25 mouse cellular contexts compared by ENCODE assay signal in genomic region chr12:117656935-117657334, GRCm38 (mm10).
DNase-seq lines count a peak whose midpoint lies in the region; ATAC-seq and TF ChIP-seq lines count a peak whose summit lies in the region.
"Had no signal": no experiment of that assay in that cellular context is flagged by ENCODE, and none has a peak within 500 bp of the region (broad histone marks: within the 10 kb centered on the region; RNA-seq: fewer than 3 reads in every experiment).

No protein-coding gene starts in this region.

- H3K4me1 ChIP-seq in heart, embryonic 12.5 days (replicated peaks) = peaks cover 32% of the 10 kb centered on the region
- peaks cover 6% of the 10 kb centered on the region; the same call in 1 of the 2 replicates for H3K4me1 ChIP-seq in brown adipose tissue, adult 24 weeks (ENCODE audit: control insufficient read depth, insufficient read depth, insufficient read length, low read length)
- H3K4me1 ChIP-seq: embryonic facial prominence, embryonic 12.5 days had no signal

- H3K36me3 ChIP-seq in heart, embryonic 12.5 days = no peaks in the 10 kb centered on the region
- H3K36me3 ChIP-seq: embryonic facial prominence, embryonic 12.5 days had no signal

- ATAC-seq in heart, embryonic 12.5 days (ENCODE audit: insufficient number of reproducible peaks, low FRiP score) = peak; percentile 69
- ATAC-seq in cerebellum, adult (ENCODE audit: insufficient number of reproducible peaks, low FRiP score, low TSS enrichment) = no peak
- ATAC-seq: activated CD4-positive, CD25-positive, alpha-beta regulatory T cell, adult 4 months; forebrain, embryonic 14.5 days; intestine, embryonic 16.5 days; midbrain, embryonic 16.5 days had no signal

- peak overlapping the region; percentile 82; the same call in 1 of the 2 replicates for H3K27ac ChIP-seq in gastrocnemius, adult 2 months
- peak overlapping the region; percentile 62; the same call in 1 of the 2 replicates for H3K27ac ChIP-seq in heart, embryonic 12.5 days (ENCODE audit: poor library complexity, severe bottlenecking)
- H3K27ac ChIP-seq in layer of hippocampus, adult 2 months = no peak overlapping the region
- peak overlapping the region; percentile 73; the same call in 1 of the 2 replicates for H3K27ac ChIP-seq in brown adipose tissue, adult 24 weeks (replicated peaks; ENCODE audit: low read depth, low read length)
- H3K27ac ChIP-seq: embryonic facial prominence, embryonic 12.5 days; hindbrain, embryonic 13.5 days had no signal

- H3K4me3 ChIP-seq in gastrocnemius, adult 2 months = no peak overlapping the region
- H3K4me3 ChIP-seq in heart, embryonic 12.5 days = no peak overlapping the region
- no peak overlapping the region for H3K4me3 ChIP-seq in layer of hippocampus, adult 2 months
- no peak overlapping the region for H3K4me3 ChIP-seq in brown adipose tissue, adult 24 weeks (ENCODE audit: insufficient read depth, low read depth, low read length)
- H3K4me3 ChIP-seq: embryonic facial prominence, embryonic 12.5 days; hindbrain, embryonic 13.5 days had no signal

- WGBS in heart, embryonic 12.5 days = 44% methylated on average over 4 of the region's 4 CpGs

- peak overlapping the region; percentile 35; the same call in 1 of the 2 replicates for H3K4me2 ChIP-seq in heart, embryonic 12.5 days
- H3K4me2 ChIP-seq: embryonic facial prominence, embryonic 12.5 days; hindbrain, embryonic 13.5 days; liver, embryonic 11.5 days; midbrain, embryonic 11.5 days had no signal

- no peaks in the 10 kb centered on the region for H3K27me3 ChIP-seq in heart, embryonic 12.5 days (replicated peaks)
- H3K27me3 ChIP-seq: CH12.LX; embryonic facial prominence, embryonic 12.5 days; hindbrain, embryonic 13.5 days had no signal

- no peak for DNase-seq in gastrocnemius, adult 2 months
- DNase-seq in gastrocnemius, adult 8-10 months (ENCODE audit: low spot score in 2 of 2) = no peak
- no peak for DNase-seq in heart, postnatal 14 days
- DNase-seq in layer of hippocampus, adult 2 months (ENCODE audit: low spot score in 2 of 2) = no peak
- DNase-seq in layer of hippocampus, adult 9-11 months = no peak
- DNase-seq: adrenal gland, adult 8-10 months; cerebellum, adult 11-12 months; cerebellum, adult 9-11 months; embryo, embryonic 11 days; gastrocnemius, postnatal 36 days; lung, postnatal 14 days; spleen, adult 18-20 months; thymus, postnatal 14 days had no signal

- intact Hi-C loops in gastrocnemius, adult 2 months (cut with DNase I) = no loop called here
- intact Hi-C loops in heart, postnatal 14 days (cut with DNase I) = no loop called here

- no peaks in the 10 kb centered on the region for H3K9me3 ChIP-seq in heart, embryonic 12.5 days (replicated peaks)
- H3K9me3 ChIP-seq: embryonic facial prominence, embryonic 12.5 days; hindbrain, embryonic 13.5 days had no signal

- TF ChIP-seq CTCF in gastrocnemius, adult 2 months (IDR thresholded peaks at IDR 0.05) = no peak
- peak; percentile 9; the same call in 1 of the 2 replicates for TF ChIP-seq CTCF in layer of hippocampus, adult 2 months (conservative IDR thresholded peaks at IDR 0.05)

- no peak overlapping the region for H3K9ac ChIP-seq in heart, embryonic 12.5 days
- H3K9ac ChIP-seq: embryonic facial prominence, embryonic 12.5 days; hindbrain, embryonic 13.5 days had no signal
